Mouse (Mus musculus): ENCODE measurements around the gene Birc7. TPM values are rescaled to one million over a fixed set of nuclear protein-coding genes. Genes with fewer than 3 reads are reported as not detected.

Birc7 gene
- polyA plus RNA-seq, 1 experiment: 0.85 TPM

- H3K36me3 ChIP-seq (ENCODE audit: control insufficient read depth, insufficient read depth, low read length, poor library complexity, severe bottlenecking): no peaks in the 10 kb centered on the region
- H3K27me3 ChIP-seq (ENCODE audit: control insufficient read depth, insufficient read depth, low read length, poor library complexity, severe bottlenecking): no peaks in the 10 kb centered on the region
- H3K9ac ChIP-seq (ENCODE audit: low read depth, poor library complexity, severe bottlenecking): no peak overlapping the region
- TF ChIP-seq EP300 (IDR thresholded peaks at IDR 0.05; ENCODE audit: insufficient read depth, low read depth, low read length) (no peak), POLR2A (IDR thresholded peaks at IDR 0.05; ENCODE audit: insufficient read depth, low read length) (no peak), CTCF (IDR thresholded peaks at IDR 0.05; ENCODE audit: low read depth, low read length) (no peak)
- no peaks in the 10 kb centered on the region for H3K4me1 ChIP-seq (ENCODE audit: control insufficient read depth, insufficient read depth, low read length)
- no peak overlapping the region for H3K4me3 ChIP-seq (ENCODE audit: low read depth, low read length)
- no peaks in the 10 kb centered on the region for H3K9me3 ChIP-seq (replicated peaks; ENCODE audit: control insufficient read depth, insufficient read depth, low read length, poor library complexity, severe bottlenecking)
- H3K27ac ChIP-seq (ENCODE audit: insufficient read depth, low read length): no peak overlapping the region
Observed at GRCm38 (mm10) chr2:180960187-180960586, 31.4 kb downstream of the Birc7 start.

- no peak overlapping the region for H3K9ac ChIP-seq (ENCODE audit: low read depth, poor library complexity, severe bottlenecking)
- no peak for TF ChIP-seq EP300 (IDR thresholded peaks at IDR 0.05; ENCODE audit: insufficient read depth, low read depth, low read length)
- no peak for TF ChIP-seq POLR2A (IDR thresholded peaks at IDR 0.05; ENCODE audit: insufficient read depth, low read length)
- TF ChIP-seq CTCF (IDR thresholded peaks at IDR 0.05; ENCODE audit: low read depth, low read length): no peak
- H3K4me1 ChIP-seq (ENCODE audit: control insufficient read depth, insufficient read depth, low read length): no peaks in the 10 kb centered on the region
- no peaks in the 10 kb centered on the region for H3K36me3 ChIP-seq (ENCODE audit: control insufficient read depth, insufficient read depth, low read length, poor library complexity, severe bottlenecking)
- H3K4me3 ChIP-seq (ENCODE audit: low read depth, low read length): no peak overlapping the region
- H3K9me3 ChIP-seq (replicated peaks; ENCODE audit: control insufficient read depth, insufficient read depth, low read length, poor library complexity, severe bottlenecking): no peaks in the 10 kb centered on the region
- no peak overlapping the region for H3K27ac ChIP-seq (ENCODE audit: insufficient read depth, low read length)
- H3K27me3 ChIP-seq (ENCODE audit: control insufficient read depth, insufficient read depth, low read length, poor library complexity, severe bottlenecking): no peaks in the 10 kb centered on the region
Observed at GRCm38 (mm10) chr2:180962616-180963308, 33.9 kb downstream of the Birc7 start.

GRCm38 (mm10) chr2:180963956-180964355 is 35.1 kb downstream of the Birc7 start:
- no peak for TF ChIP-seq EP300 (IDR thresholded peaks at IDR 0.05; ENCODE audit: insufficient read depth, low read depth, low read length)
- TF ChIP-seq CTCF (IDR thresholded peaks at IDR 0.05; ENCODE audit: low read depth, low read length): peak; percentile 91
- TF ChIP-seq POLR2A (IDR thresholded peaks at IDR 0.05; ENCODE audit: insufficient read depth, low read length): no peak
- H3K9me3 ChIP-seq (replicated peaks; ENCODE audit: control insufficient read depth, insufficient read depth, low read length, poor library complexity, severe bottlenecking): no peaks in the 10 kb centered on the region
- no peak overlapping the region for H3K9ac ChIP-seq (ENCODE audit: low read depth, poor library complexity, severe bottlenecking)
- H3K36me3 ChIP-seq (ENCODE audit: control insufficient read depth, insufficient read depth, low read length, poor library complexity, severe bottlenecking): no peaks in the 10 kb centered on the region
- no peaks in the 10 kb centered on the region for H3K27me3 ChIP-seq (ENCODE audit: control insufficient read depth, insufficient read depth, low read length, poor library complexity, severe bottlenecking)
- H3K27ac ChIP-seq (ENCODE audit: insufficient read depth, low read length): no peak overlapping the region
- no peak overlapping the region for H3K4me3 ChIP-seq (ENCODE audit: low read depth, low read length)
- no peaks in the 10 kb centered on the region for H3K4me1 ChIP-seq (ENCODE audit: control insufficient read depth, insufficient read depth, low read length)

GRCm38 (mm10) chr2:180966092-180966882 is 37.5 kb downstream of the Birc7 start:
- Histone ChIP-seq H3K4me3 (ENCODE audit: low read depth, low read length) (peak overlapping the region; percentile 74), H3K4me1 (ENCODE audit: control insufficient read depth, insufficient read depth, low read length) (no peaks in the 10 kb centered on the region), H3K36me3 (ENCODE audit: control insufficient read depth, insufficient read depth, low read length, poor library complexity, severe bottlenecking) (0 out of 2 replicates have a peak, but pooled peaks cover 3% of the 10 kb centered on the region), H3K9ac (ENCODE audit: low read depth, poor library complexity, severe bottlenecking) (peak overlapping the region; percentile 84), H3K27ac (ENCODE audit: insufficient read depth, low read length) (no peak overlapping the region), H3K9me3 (replicated peaks; ENCODE audit: control insufficient read depth, insufficient read depth, low read length, poor library complexity, severe bottlenecking) (no peaks in the 10 kb centered on the region), H3K27me3 (ENCODE audit: control insufficient read depth, insufficient read depth, low read length, poor library complexity, severe bottlenecking) (no peaks in the 10 kb centered on the region)
- TF ChIP-seq CTCF (IDR thresholded peaks at IDR 0.05; ENCODE audit: low read depth, low read length): no peak
- TF ChIP-seq POLR2A (IDR thresholded peaks at IDR 0.05; ENCODE audit: insufficient read depth, low read length): no peak
- TF ChIP-seq EP300 (IDR thresholded peaks at IDR 0.05; ENCODE audit: insufficient read depth, low read depth, low read length): no peak

- H3K27me3 ChIP-seq (ENCODE audit: control insufficient read depth, insufficient read depth, low read length, poor library complexity, severe bottlenecking): no peaks in the 10 kb centered on the region
- peak within 1 kb of the TSS; percentile 84 for H3K9ac ChIP-seq (ENCODE audit: low read depth, poor library complexity, severe bottlenecking)
- H3K27ac ChIP-seq (ENCODE audit: insufficient read depth, low read length): no peak within 1 kb of the TSS
- peak within 1 kb of the TSS; percentile 74 for H3K4me3 ChIP-seq (ENCODE audit: low read depth, low read length)
- no peaks in the 10 kb centered on the region for H3K9me3 ChIP-seq (replicated peaks; ENCODE audit: control insufficient read depth, insufficient read depth, low read length, poor library complexity, severe bottlenecking)
- H3K36me3 ChIP-seq (ENCODE audit: control insufficient read depth, insufficient read depth, low read length, poor library complexity, severe bottlenecking): peaks cover 9% of the 10 kb centered on the region
- H3K4me1 ChIP-seq (ENCODE audit: control insufficient read depth, insufficient read depth, low read length): no peaks in the 10 kb centered on the region
- TF ChIP-seq EP300 (IDR thresholded peaks at IDR 0.05; ENCODE audit: insufficient read depth, low read depth, low read length) (no peak), POLR2A (IDR thresholded peaks at IDR 0.05; ENCODE audit: insufficient read depth, low read length) (peak; percentile 55)
Observed at GRCm38 (mm10) chr2:180967010-180967763, 38.4 kb downstream of the Birc7 start, which contains the start of gene Arfgap1. Gene Arfgap1 (plus strand): TSS chr2:180967225.

Measured in ES-Bruce4 (cell line).